Mouse (Mus musculus): ENCODE measurements around the gene Gtf2h1. TPM values are rescaled to one million over a fixed set of nuclear protein-coding genes. Genes with fewer than 3 reads are reported as not detected.
"Not testable (repeated sequence)": the region's sequence is repeated elsewhere in the genome, so short reads cannot be mapped to it uniquely, and the experiment has no call there.

Gene Gtf2h1
- polyA plus RNA-seq, 1 experiment from 2014 or later, result 39.1 TPM

- Histone ChIP-seq H3K4me2 (ENCODE audit: low read length) (no peak overlapping the region), H3K36me3 (ENCODE audit: insufficient read depth, low read length) (peaks cover 7% of the 10 kb centered on the region), H3K9me3 (replicated peaks; ENCODE audit: low read length) (no peaks in the 10 kb centered on the region), H3K27me3 (ENCODE audit: insufficient read depth, low read length) (no peaks in the 10 kb centered on the region), H3K27ac (peak overlapping the region; percentile 11; the same call in 1 of the 2 replicates), H3K4me1 (replicated peaks; ENCODE audit: insufficient read depth, low read length) (no peaks in the 10 kb centered on the region), H3K9ac (ENCODE audit: low read depth, low read length) (no peak overlapping the region), H3K4me3 (replicated peaks; ENCODE audit: low read depth, low read length) (no peak overlapping the region)
- 82% methylated on average over 2 of the region's 2 CpGs for WGBS
- ATAC-seq (replicated peaks; ENCODE audit: low FRiP score, low read depth) (0 out of 2 replicates have a peak, but pooled peaks have one; percentile 15), DNase-seq (ENCODE audit: low spot score) (no peak)
- TF ChIP-seq CTCF (IDR thresholded peaks at IDR 0.05; ENCODE audit: low read depth), result no peak
These were observed 31.9 kb downstream of the Gtf2h1 start for GRCm38 (mm10) chr7:46827803-46828184.

DNA sequence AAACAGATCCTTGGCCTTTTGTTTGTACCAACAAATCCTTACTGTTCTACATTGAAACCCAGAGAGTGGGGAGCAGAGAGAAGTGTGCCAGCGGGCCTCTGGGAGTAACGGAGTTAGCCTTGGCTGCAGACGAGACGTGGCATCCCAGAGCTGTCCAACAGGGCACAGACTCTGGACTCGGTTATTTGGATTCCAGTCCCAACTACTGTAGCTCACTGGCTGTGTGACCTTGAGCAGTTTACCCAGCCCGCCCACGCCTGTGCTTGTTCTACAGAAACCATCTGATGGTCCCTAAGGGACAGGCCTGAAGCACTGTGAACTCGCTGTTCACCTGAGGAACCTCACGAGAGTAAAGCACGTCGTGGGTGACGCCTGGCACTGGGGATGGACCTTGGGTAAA lies 34.0 kb downstream of the Gtf2h1 start:
- Histone ChIP-seq H3K4me1 (replicated peaks; ENCODE audit: insufficient read depth, low read length) (no peaks in the 10 kb centered on the region), H3K9ac (ENCODE audit: low read depth, low read length) (no peak overlapping the region), H3K36me3 (ENCODE audit: insufficient read depth, low read length) (no peaks in the 10 kb centered on the region), H3K27me3 (ENCODE audit: insufficient read depth, low read length) (no peaks in the 10 kb centered on the region), H3K4me3 (replicated peaks; ENCODE audit: low read depth, low read length) (no peak overlapping the region), H3K27ac (no peak overlapping the region), H3K9me3 (replicated peaks; ENCODE audit: low read length) (no peaks in the 10 kb centered on the region), H3K4me2 (ENCODE audit: low read length) (no peak overlapping the region)
- TF ChIP-seq CTCF (IDR thresholded peaks at IDR 0.05; ENCODE audit: low read depth), result no peak
- DNase-seq (ENCODE audit: low spot score) (no peak), ATAC-seq (replicated peaks; ENCODE audit: low FRiP score, low read depth) (no peak)
- 80% methylated on average over 12 of the region's 12 CpGs for WGBS

DNA sequence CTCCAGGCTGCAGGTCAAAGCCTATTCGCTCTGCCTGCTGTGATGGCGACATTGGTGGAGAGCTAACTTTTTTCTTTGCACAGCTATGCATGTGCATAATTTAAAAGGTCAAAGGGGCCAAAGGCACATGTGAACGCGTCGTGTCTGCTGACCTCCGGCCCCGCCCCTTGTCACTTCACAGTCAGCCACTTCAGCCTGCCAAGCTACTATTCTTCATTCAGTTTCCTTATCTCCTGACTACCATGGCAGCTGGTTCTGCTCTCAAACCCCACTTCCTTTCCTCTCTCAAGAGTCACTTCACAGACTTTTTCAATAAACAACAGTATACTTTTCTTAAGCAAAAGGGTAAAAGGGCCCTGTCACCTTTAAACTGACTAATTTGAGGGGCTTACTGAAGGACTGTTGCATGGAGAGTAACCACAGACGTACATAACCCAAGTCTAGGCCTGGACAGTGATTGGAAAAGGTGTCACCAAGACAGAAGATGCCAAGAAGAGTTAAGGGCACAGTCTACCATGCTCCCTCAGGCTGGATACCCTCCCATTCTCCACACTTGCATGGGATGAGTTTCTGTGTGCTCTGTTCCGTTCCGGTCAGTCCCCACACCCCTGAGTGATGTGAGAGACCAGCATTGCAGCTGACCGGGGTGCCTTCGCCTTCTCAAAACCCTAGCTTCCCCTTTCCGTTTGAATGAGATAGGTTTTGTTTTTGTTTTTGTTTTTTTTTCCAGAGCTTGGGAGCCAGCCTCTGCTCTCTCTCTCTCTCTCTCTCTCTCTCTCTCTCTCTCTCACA lies 35.1 kb downstream of the Gtf2h1 start:
- ATAC-seq (replicated peaks; ENCODE audit: low FRiP score, low read depth), result no peak
- 0 out of 2 replicates have a peak overlapping the region, but pooled peaks have one; percentile 6 for H3K27ac ChIP-seq
- no peaks in the 10 kb centered on the region for H3K4me1 ChIP-seq (replicated peaks; ENCODE audit: insufficient read depth, low read length)
- peak; percentile 58 for DNase-seq (ENCODE audit: low spot score)
- WGBS, result 55% methylated on average over 13 of the region's 13 CpGs
- H3K9ac ChIP-seq (ENCODE audit: low read depth, low read length), result no peak overlapping the region
- no peak for TF ChIP-seq CTCF (IDR thresholded peaks at IDR 0.05; ENCODE audit: low read depth)
- H3K27me3 ChIP-seq (ENCODE audit: insufficient read depth, low read length), result no peaks in the 10 kb centered on the region
- H3K36me3 ChIP-seq (ENCODE audit: insufficient read depth, low read length), result no peaks in the 10 kb centered on the region
- no peak overlapping the region for H3K4me2 ChIP-seq (ENCODE audit: low read length)
- no peaks in the 10 kb centered on the region for H3K9me3 ChIP-seq (replicated peaks; ENCODE audit: low read length)
- H3K4me3 ChIP-seq (replicated peaks; ENCODE audit: low read depth, low read length), result no peak overlapping the region

GRCm38 (mm10) chr7:46831693-46832092 lies 35.8 kb downstream of the Gtf2h1 start:
- TF ChIP-seq CTCF (IDR thresholded peaks at IDR 0.05; ENCODE audit: low read depth), result no peak
- H3K9me3 ChIP-seq (replicated peaks; ENCODE audit: low read length), result no peaks in the 10 kb centered on the region
- 77% methylated on average over 8 of the region's 8 CpGs for WGBS
- no peak overlapping the region for H3K4me2 ChIP-seq (ENCODE audit: low read length)
- DNase-seq (ENCODE audit: low spot score), result no peak
- ATAC-seq (replicated peaks; ENCODE audit: low FRiP score, low read depth), result no peak
- no peak overlapping the region for H3K27ac ChIP-seq
- no peak overlapping the region for H3K4me3 ChIP-seq (replicated peaks; ENCODE audit: low read depth, low read length)
- H3K36me3 ChIP-seq (ENCODE audit: insufficient read depth, low read length), result no peaks in the 10 kb centered on the region
- no peaks in the 10 kb centered on the region for H3K4me1 ChIP-seq (replicated peaks; ENCODE audit: insufficient read depth, low read length)
- no peak overlapping the region for H3K9ac ChIP-seq (ENCODE audit: low read depth, low read length)
- H3K27me3 ChIP-seq (ENCODE audit: insufficient read depth, low read length), result no peaks in the 10 kb centered on the region

DNA sequence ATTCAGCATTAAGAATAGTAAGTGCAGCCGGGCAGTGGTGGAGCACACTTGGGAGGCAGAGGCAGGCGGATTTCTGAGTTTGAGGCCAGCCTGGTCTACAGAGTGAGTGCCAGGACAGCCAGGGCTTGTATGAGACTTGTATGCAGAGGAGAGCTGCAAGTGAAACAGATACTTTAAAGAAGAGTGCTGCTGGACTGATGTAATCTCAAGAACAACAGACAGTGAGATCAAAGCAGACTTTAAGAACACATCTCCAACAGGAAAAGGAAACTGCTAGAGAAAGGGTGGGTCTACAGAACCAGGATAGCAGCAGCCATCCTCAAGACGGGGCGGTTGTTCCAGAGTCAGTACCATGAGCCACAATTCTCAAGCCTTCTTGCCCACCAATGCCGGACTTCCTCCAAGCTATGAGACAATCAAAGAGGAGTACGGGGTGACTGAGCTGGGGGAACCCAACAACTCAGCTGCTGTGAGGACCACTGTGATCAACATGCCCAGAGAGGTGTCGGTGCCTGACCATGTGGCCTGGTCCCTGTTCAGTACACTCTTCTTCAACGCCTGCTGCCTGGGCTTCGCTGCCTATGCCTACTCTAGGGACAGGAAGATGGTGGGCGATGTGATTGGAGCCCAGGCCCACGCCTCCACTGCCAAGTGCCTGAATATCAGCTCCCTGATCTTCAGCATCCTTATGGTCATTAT lies 36.4 kb downstream of the Gtf2h1 start:
- not testable (repeated sequence) for H3K36me3 ChIP-seq (ENCODE audit: insufficient read depth, low read length); H3K9me3 ChIP-seq (replicated peaks; ENCODE audit: low read length); DNase-seq (ENCODE audit: low spot score); H3K4me3 ChIP-seq (replicated peaks; ENCODE audit: low read depth, low read length); H3K27me3 ChIP-seq (ENCODE audit: insufficient read depth, low read length); H3K9ac ChIP-seq (ENCODE audit: low read depth, low read length); H3K4me2 ChIP-seq (ENCODE audit: low read length); ATAC-seq (replicated peaks; ENCODE audit: low FRiP score, low read depth); H3K4me1 ChIP-seq (replicated peaks; ENCODE audit: insufficient read depth, low read length); H3K27ac ChIP-seq
- WGBS, result 89% methylated on average over 11 of the region's 11 CpGs

GRCm38 (mm10) chr7:46833266-46833665 lies 37.4 kb downstream of the Gtf2h1 start:
- Histone ChIP-seq H3K27me3 (ENCODE audit: insufficient read depth, low read length) (no peaks in the 10 kb centered on the region), H3K4me2 (ENCODE audit: low read length) (no peak overlapping the region), H3K4me3 (replicated peaks; ENCODE audit: low read depth, low read length) (no peak overlapping the region), H3K27ac (peak overlapping the region; percentile 44; the same call in 1 of the 2 replicates), H3K36me3 (ENCODE audit: insufficient read depth, low read length) (no peaks in the 10 kb centered on the region), H3K4me1 (replicated peaks; ENCODE audit: insufficient read depth, low read length) (peaks cover 6% of the 10 kb centered on the region; the same call in 1 of the 2 replicates), H3K9me3 (replicated peaks; ENCODE audit: low read length) (no peaks in the 10 kb centered on the region), H3K9ac (ENCODE audit: low read depth, low read length) (no peak overlapping the region)
- no peak for TF ChIP-seq CTCF (IDR thresholded peaks at IDR 0.05; ENCODE audit: low read depth)
- ATAC-seq (replicated peaks; ENCODE audit: low FRiP score, low read depth) (peak; percentile 76), DNase-seq (ENCODE audit: low spot score) (peak; percentile 79)
- WGBS, result 43% methylated on average over 6 of the region's 6 CpGs
